Mouse (Mus musculus) cortical plate, adult 2 months (tissue): ENCODE data around the gene Sall4.

Experiments
- CTCF ChIP-seq: fragments of 200-500 bp; IDR thresholded peaks from 2 replicates; pipeline ENCODE4 v1.5.1; 2011; ENCODE audit warnings: mild to moderate bottlenecking, control low read depth, low read length; ENCODE audit not compliant: insufficient read depth; ENCODE audit errors: extremely low read depth
- POLR2A ChIP-seq: fragments of 200-500 bp; IDR thresholded peaks from 2 replicates; pipeline ENCODE4 v1.6.1; 2011; ENCODE audit warnings: mild to moderate bottlenecking, low read length, control low read depth; ENCODE audit not compliant: insufficient read depth; ENCODE audit errors: extremely low read depth

- TF ChIP-seq CTCF = no peak
- no peak for TF ChIP-seq POLR2A
Measured at GRCm38 (mm10) chr2:168780024-168780423, 12.3 kb upstream of the Sall4 start.
